Mouse (Mus musculus): Measurements from ENCODE around the gene Fam172a. TPM values are rescaled to one million over a fixed set of nuclear protein-coding genes. Genes with fewer than 3 reads are reported as not detected.
"Not testable (repeated sequence)": the region's sequence is repeated elsewhere in the genome, so short reads cannot be mapped to it uniquely, and the experiment has no call there.

The Fam172a gene
- polyA plus RNA-seq (2016; fragmentation: Nextera tagmentation; extraction: Ambion mirVana), result 36.9 and 40.5 TPM in 2 replicates

- H3K27ac ChIP-seq; H3K36me3 ChIP-seq; H3K4me3 ChIP-seq; H3K4me1 ChIP-seq; H3K4me2 ChIP-seq (replicated peaks); H3K9me3 ChIP-seq; ATAC-seq (ENCODE audit: low FRiP score, low read depth); H3K27me3 ChIP-seq (replicated peaks); H3K9ac ChIP-seq: not testable (repeated sequence)
- 100% methylated on average over 1 of the region's 6 CpGs for WGBS
Observed at GRCm38 (mm10) chr13:77701733-77702132, at the start of gene Fam172a. TSS of gene Fam172a (plus strand) at chr13:77702033.

DNA sequence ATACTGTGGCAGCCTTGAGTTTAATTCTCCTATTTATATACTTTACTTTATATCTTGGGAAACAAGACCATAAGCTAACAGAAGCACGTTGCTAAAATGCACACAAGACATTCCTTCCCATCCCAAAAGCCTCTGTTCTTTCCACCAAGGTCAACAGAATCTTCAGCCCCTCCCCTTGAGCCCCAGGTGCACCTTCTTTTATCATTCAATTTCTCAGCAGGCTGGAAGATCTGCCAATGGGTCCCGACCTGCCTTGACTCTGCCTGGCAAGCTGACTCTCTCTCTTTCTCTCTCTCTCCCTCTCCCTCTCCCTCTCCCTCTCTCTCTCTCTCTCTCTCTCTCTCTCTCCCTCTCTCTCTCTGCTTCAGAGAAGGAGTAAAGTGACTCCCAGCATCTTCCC is 13.2 kb upstream of the Fam172a start:
- H3K4me3 ChIP-seq, result no peak overlapping the region
- 19% methylated on average over 2 of the region's 2 CpGs for WGBS
- ATAC-seq (ENCODE audit: low FRiP score, low read depth), result no peak

GRCm38 (mm10) chr13:77708514-77709013 is 6.7 kb downstream of the Fam172a start:
- Histone ChIP-seq H3K4me3 (peak overlapping the region; percentile 84), H3K4me2 (replicated peaks) (peak overlapping the region; percentile 64), H3K4me1 (peaks cover 7% of the 10 kb centered on the region; the same call in 1 of the 2 replicates), H3K27me3 (replicated peaks) (no peaks in the 10 kb centered on the region), H3K9me3 (no peaks in the 10 kb centered on the region), H3K27ac (no peak overlapping the region), H3K9ac (peak overlapping the region; percentile 79), H3K36me3 (no peaks in the 10 kb centered on the region)
- peak; percentile 99 for ATAC-seq (ENCODE audit: low FRiP score, low read depth)
- under 1% methylated on average over 35 of the region's 35 CpGs for WGBS

More for the DNA sequence above, 13.2 kb upstream of the Fam172a start:
- no peaks in the 10 kb centered on the region for H3K36me3 ChIP-seq
- H3K27me3 ChIP-seq (replicated peaks), result no peaks in the 10 kb centered on the region
- no peak overlapping the region for H3K27ac ChIP-seq
- no peaks in the 10 kb centered on the region for H3K9me3 ChIP-seq
- H3K4me1 ChIP-seq, result no peaks in the 10 kb centered on the region
- H3K9ac ChIP-seq, result no peak overlapping the region
- H3K4me2 ChIP-seq (replicated peaks), result no peak overlapping the region

DNA sequence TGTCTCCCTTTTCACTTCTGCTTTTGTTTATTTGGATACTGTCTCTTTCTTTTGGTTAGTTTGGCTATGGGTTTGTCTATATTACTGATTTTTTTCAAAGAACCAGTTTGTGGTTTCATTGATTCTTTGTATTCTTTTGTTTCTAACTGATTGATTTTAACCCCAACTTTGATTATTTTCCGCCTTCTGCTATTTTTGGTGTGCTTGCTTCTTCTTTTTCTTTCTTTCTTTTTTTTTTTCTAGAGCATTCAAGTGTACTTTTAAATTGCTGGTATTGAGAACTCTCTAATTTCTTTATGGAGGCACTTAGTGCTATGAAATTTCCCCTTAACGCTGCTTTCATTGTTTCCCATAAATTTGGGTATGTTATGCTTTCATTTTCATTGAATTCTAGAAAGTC is 15.7 kb downstream of the Fam172a start:
- no peak overlapping the region for H3K9ac ChIP-seq
- H3K36me3 ChIP-seq, result no peaks in the 10 kb centered on the region
- no peak for ATAC-seq (ENCODE audit: low FRiP score, low read depth)
- no peak overlapping the region for H3K4me2 ChIP-seq (replicated peaks)
- H3K4me1 ChIP-seq, result no peaks in the 10 kb centered on the region
- no peaks in the 10 kb centered on the region for H3K9me3 ChIP-seq
- no peak overlapping the region for H3K4me3 ChIP-seq
- H3K27me3 ChIP-seq (replicated peaks), result no peaks in the 10 kb centered on the region
- no peak overlapping the region for H3K27ac ChIP-seq
- WGBS, result 90% methylated on average over 2 of the region's 2 CpGs

DNA sequence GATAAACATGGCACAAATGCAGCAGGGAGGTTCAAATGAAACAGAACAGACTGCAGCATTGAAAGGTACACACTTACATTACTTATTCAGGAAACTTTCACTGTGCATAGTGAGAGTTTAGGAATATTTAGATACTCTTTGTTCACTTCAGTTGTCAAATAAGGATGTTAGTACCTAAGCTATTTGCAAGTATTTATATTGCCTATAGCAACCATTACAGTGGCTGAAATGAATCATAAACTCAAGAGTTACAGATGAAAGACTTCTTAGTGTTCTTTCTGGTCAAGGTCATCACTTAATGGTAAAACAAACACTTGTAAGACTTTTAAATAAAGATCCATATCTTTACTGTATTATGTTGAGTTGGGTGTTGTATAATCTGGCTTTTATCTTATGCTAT is 41.0 kb downstream of the Fam172a start:
- Histone ChIP-seq H3K27ac (no peak overlapping the region), H3K9me3 (no peaks in the 10 kb centered on the region), H3K4me3 (no peak overlapping the region), H3K4me1 (no peaks in the 10 kb centered on the region), H3K27me3 (replicated peaks) (no peaks in the 10 kb centered on the region), H3K9ac (no peak overlapping the region), H3K4me2 (replicated peaks) (no peak overlapping the region), H3K36me3 (no peaks in the 10 kb centered on the region)
- ATAC-seq (ENCODE audit: low FRiP score, low read depth), result no peak

GRCm38 (mm10) chr13:77777606-77778005 is 75.8 kb downstream of the Fam172a start:
- WGBS, result 81% methylated on average over 2 of the region's 2 CpGs
- Histone ChIP-seq H3K27me3 (replicated peaks) (no peaks in the 10 kb centered on the region), H3K9ac (no peak overlapping the region), H3K4me1 (no peaks in the 10 kb centered on the region), H3K27ac (no peak overlapping the region), H3K36me3 (no peaks in the 10 kb centered on the region), H3K4me2 (replicated peaks) (no peak overlapping the region), H3K9me3 (0 out of 2 replicates have a peak, but pooled peaks cover 4% of the 10 kb centered on the region), H3K4me3 (no peak overlapping the region)
- no peak for ATAC-seq (ENCODE audit: low FRiP score, low read depth)

GRCm38 (mm10) chr13:77807341-77807740 is 105.5 kb downstream of the Fam172a start:
- WGBS, result 93% methylated on average over 2 of the region's 2 CpGs
- H3K4me1 ChIP-seq; H3K4me2 ChIP-seq (replicated peaks); H3K9me3 ChIP-seq; ATAC-seq (ENCODE audit: low FRiP score, low read depth); H3K9ac ChIP-seq; H3K4me3 ChIP-seq; H3K27ac ChIP-seq; H3K36me3 ChIP-seq; H3K27me3 ChIP-seq (replicated peaks): not testable (repeated sequence)

DNA sequence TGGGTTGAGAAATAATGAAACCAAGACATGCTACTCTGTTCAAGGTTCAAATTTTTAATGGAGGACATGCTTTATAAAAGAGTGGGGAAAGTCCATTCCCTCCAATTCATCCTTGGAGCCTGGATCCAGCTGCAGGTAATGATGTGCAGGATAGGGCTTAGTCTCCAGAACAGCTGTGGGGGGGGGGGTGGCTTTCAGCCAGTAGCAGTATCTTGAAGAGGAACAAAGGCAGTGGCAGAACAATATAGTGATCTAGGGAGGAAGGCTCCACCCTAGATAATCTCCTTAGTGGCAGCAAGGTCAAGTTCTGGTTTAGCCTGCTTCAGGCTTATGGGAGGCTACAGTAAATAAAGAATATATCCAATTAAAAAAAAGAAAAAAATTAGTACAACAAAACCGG is 108.6 kb downstream of the Fam172a start:
- Histone ChIP-seq H3K9ac (no peak overlapping the region), H3K27me3 (replicated peaks) (no peaks in the 10 kb centered on the region), H3K4me1 (no peaks in the 10 kb centered on the region), H3K9me3 (peaks cover 17% of the 10 kb centered on the region), H3K4me2 (replicated peaks) (no peak overlapping the region), H3K27ac (no peak overlapping the region), H3K4me3 (no peak overlapping the region), H3K36me3 (no peaks in the 10 kb centered on the region)
- ATAC-seq (ENCODE audit: low FRiP score, low read depth), result no peak
- 89% methylated on average over 1 of the region's 1 CpGs for WGBS

- Histone ChIP-seq H3K27me3 (replicated peaks) (no peaks in the 10 kb centered on the region), H3K27ac (no peak overlapping the region), H3K4me3 (no peak overlapping the region), H3K36me3 (no peaks in the 10 kb centered on the region), H3K4me2 (replicated peaks) (no peak overlapping the region), H3K9ac (no peak overlapping the region), H3K4me1 (no peaks in the 10 kb centered on the region), H3K9me3 (no peaks in the 10 kb centered on the region)
- no peak for ATAC-seq (ENCODE audit: low FRiP score, low read depth)
- WGBS, result 93% methylated on average over 4 of the region's 4 CpGs
Observed at GRCm38 (mm10) chr13:77826138-77826537, 124.3 kb downstream of the Fam172a start.

GRCm38 (mm10) chr13:77843017-77843654 is 141.3 kb downstream of the Fam172a start:
- no peak overlapping the region for H3K4me3 ChIP-seq
- H3K36me3 ChIP-seq, result no peaks in the 10 kb centered on the region
- no peaks in the 10 kb centered on the region for H3K4me1 ChIP-seq
- H3K27me3 ChIP-seq (replicated peaks), result no peaks in the 10 kb centered on the region
- ATAC-seq (ENCODE audit: low FRiP score, low read depth), result no peak
- 96% methylated on average over 2 of the region's 2 CpGs for WGBS
- H3K27ac ChIP-seq, result no peak overlapping the region
- H3K4me2 ChIP-seq (replicated peaks), result no peak overlapping the region
- no peak overlapping the region for H3K9ac ChIP-seq
- H3K9me3 ChIP-seq, result no peaks in the 10 kb centered on the region

GRCm38 (mm10) chr13:77848868-77849267 is 147.0 kb downstream of the Fam172a start:
- Histone ChIP-seq H3K27me3 (replicated peaks) (no peaks in the 10 kb centered on the region), H3K4me1 (no peaks in the 10 kb centered on the region)

DNA sequence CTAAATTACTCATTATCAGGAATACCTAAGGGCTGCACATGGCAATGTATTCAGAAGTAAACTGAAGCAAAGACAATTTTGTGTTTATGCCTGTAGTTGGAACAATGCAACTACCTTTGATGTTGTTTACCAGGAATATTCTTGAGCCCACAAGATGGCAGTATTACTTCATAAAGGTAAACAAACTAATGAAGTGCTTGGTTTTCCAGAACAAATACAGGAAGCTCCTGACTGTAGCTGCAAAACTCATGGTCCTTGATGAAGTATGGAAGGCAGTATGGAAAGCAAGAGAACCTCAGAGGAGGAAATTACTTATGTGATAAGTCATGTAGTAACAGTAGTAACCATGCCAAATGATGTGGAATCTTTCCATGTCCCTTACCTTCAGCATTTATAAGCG is 163.0 kb downstream of the Fam172a start:
- H3K27ac ChIP-seq, result no peak overlapping the region
- H3K9ac ChIP-seq, result no peak overlapping the region
- H3K27me3 ChIP-seq (replicated peaks), result no peaks in the 10 kb centered on the region
- H3K9me3 ChIP-seq, result no peaks in the 10 kb centered on the region
- H3K4me3 ChIP-seq, result no peak overlapping the region
- H3K36me3 ChIP-seq, result no peaks in the 10 kb centered on the region
- 98% methylated on average over 1 of the region's 1 CpGs for WGBS
- H3K4me2 ChIP-seq (replicated peaks), result no peak overlapping the region
- peak; percentile 56 for ATAC-seq (ENCODE audit: low FRiP score, low read depth)
- H3K4me1 ChIP-seq, result no peaks in the 10 kb centered on the region

More at GRCm38 (mm10) chr13:77848868-77849267, 147.0 kb downstream of the Fam172a start:
- H3K9me3 ChIP-seq, result no peaks in the 10 kb centered on the region
- no peak overlapping the region for H3K4me3 ChIP-seq
- no peak overlapping the region for H3K9ac ChIP-seq
- no peaks in the 10 kb centered on the region for H3K36me3 ChIP-seq
- ATAC-seq (ENCODE audit: low FRiP score, low read depth), result no peak
- H3K4me2 ChIP-seq (replicated peaks), result no peak overlapping the region
- H3K27ac ChIP-seq, result no peak overlapping the region
- 77% methylated on average over 4 of the region's 4 CpGs for WGBS

GRCm38 (mm10) chr13:77868314-77868713 is 166.5 kb downstream of the Fam172a start:
- H3K4me1 ChIP-seq, result no peaks in the 10 kb centered on the region
- H3K27me3 ChIP-seq (replicated peaks), result no peaks in the 10 kb centered on the region
- no peak for ATAC-seq (ENCODE audit: low FRiP score, low read depth)
- H3K27ac ChIP-seq, result no peak overlapping the region
- no peaks in the 10 kb centered on the region for H3K9me3 ChIP-seq
- H3K4me3 ChIP-seq, result no peak overlapping the region
- H3K9ac ChIP-seq, result no peak overlapping the region
- WGBS, result 44% methylated on average over 2 of the region's 2 CpGs
- H3K36me3 ChIP-seq, result no peaks in the 10 kb centered on the region
- no peak overlapping the region for H3K4me2 ChIP-seq (replicated peaks)
